Mouse (Mus musculus) hindbrain, embryonic 14.5 days (tissue): ENCODE data around the gene Unc50. TPM values are rescaled to one million over a fixed set of nuclear protein-coding genes. Genes with fewer than 3 reads are reported as not detected.

Source experiments
- ATAC-seq: fragments of 200-750 bp; cut with Nextera tagmentation; 2 replicates; pipeline ENCODE4 v1.8.0; 2017; ENCODE audit warnings: moderate number of reproducible peaks, mild to moderate bottlenecking, moderate TSS enrichment, moderate library complexity; ENCODE audit not compliant: low FRiP score
- DNase-seq: peaks from one replicate; pipeline ENCODE4 v3.0.0-alpha.2; 2015; ENCODE audit warnings: low spot score
- H3K27ac ChIP-seq: fragments of 300-500 bp; sonication (generic); 2 replicates; pipeline ENCODE4 v1.5.1; 2014; ENCODE audit warnings: mild to moderate bottlenecking, moderate library complexity
- H3K27me3 ChIP-seq: fragments of 300-500 bp; sonication (generic); 2 replicates; pipeline ENCODE4 v1.6.1; 2014; ENCODE audit warnings: mild to moderate bottlenecking, low read length, mixed read lengths; ENCODE audit not compliant: control insufficient read depth, insufficient read depth
- H3K36me3 ChIP-seq: fragments of 300-500 bp; sonication (generic); replicated peaks from 2 replicates; pipeline ENCODE4 v1.6.1; 2014; ENCODE audit not compliant: control insufficient read depth, insufficient read depth
- H3K4me1 ChIP-seq: fragments of 300-500 bp; sonication (generic); replicated peaks from 2 replicates; pipeline ENCODE4 v1.6.1; 2014; ENCODE audit warnings: antibody characterized with exemption, low read length, mixed read lengths; ENCODE audit not compliant: control insufficient read depth, insufficient read depth
- H3K4me2 ChIP-seq: fragments of 300-500 bp; sonication (generic); replicated peaks from 2 replicates; pipeline ENCODE4 v1.6.1; 2014; ENCODE audit warnings: mild to moderate bottlenecking, moderate library complexity
- H3K4me3 ChIP-seq: fragments of 300-500 bp; sonication (generic); replicated peaks from 2 replicates; pipeline ENCODE4 v1.5.1; 2014; ENCODE audit warnings: mild to moderate bottlenecking, low read length
- H3K9ac ChIP-seq: fragments of 300-500 bp; sonication (generic); 2 replicates; pipeline ENCODE4 v1.6.1; 2014
- H3K9me3 ChIP-seq: fragments of 300-500 bp; sonication (generic); 2 replicates; pipeline ENCODE4 v1.6.1; 2016; ENCODE audit warnings: low read length; ENCODE audit not compliant: control insufficient read depth
- WGBS: fragments of 180-500 bp; shearing (Covaris S2); extraction: QIAGEN DNeasy Blood & Tissue Kit; methylation state at CpG from one replicate; pipeline ENCODE4 v1.1.7; 2014; 5-methylcytosine and 5-hydroxymethylcytosine counted together
- polyA plus RNA-seq: library from polyadenylated mRNA; unstranded; fragments of >200 nt; fragmentation: Nextera tagmentation; extraction: Ambion mirVana; gene quantifications from 2 replicates; pipeline ENCODE4 v1.2.1, GENCODE M21; 2014

The Unc50 gene
- polyA plus RNA-seq, 1 experiment from 2014 or later: 126 TPM

DNA sequence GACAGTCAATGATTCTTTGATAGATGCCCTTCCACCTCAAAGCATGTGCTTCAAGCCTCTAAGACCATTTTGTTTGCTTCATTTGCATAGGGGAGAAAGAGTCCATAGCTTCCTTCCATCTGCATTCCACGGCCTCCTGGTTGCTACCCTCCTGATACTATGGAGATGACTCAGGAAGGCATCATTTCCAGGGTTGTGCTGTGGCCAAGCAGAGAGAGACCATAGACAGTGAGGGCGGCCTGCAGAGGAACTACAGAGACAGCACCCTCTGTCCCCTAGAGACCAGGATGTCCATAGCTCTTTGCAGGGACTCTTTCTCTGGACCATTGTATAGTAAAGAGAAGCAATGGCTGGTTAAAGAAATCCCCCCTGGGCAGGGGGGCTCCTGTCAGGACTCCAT is 24.8 kb upstream of the Unc50 start:
- no peaks in the 10 kb centered on the region for H3K4me1 ChIP-seq
- ATAC-seq: no peak; the same call in 1 of the 2 replicates
- no peaks in the 10 kb centered on the region for H3K9me3 ChIP-seq
- no peak overlapping the region for H3K27ac ChIP-seq
- H3K9ac ChIP-seq: no peak overlapping the region
- 72% methylated on average over 2 of the region's 2 CpGs for WGBS
- no peak for DNase-seq
- H3K4me2 ChIP-seq: no peak overlapping the region
- no peaks in the 10 kb centered on the region for H3K27me3 ChIP-seq
- H3K4me3 ChIP-seq: no peak overlapping the region
- H3K36me3 ChIP-seq: peaks cover 54% of the 10 kb centered on the region

DNA sequence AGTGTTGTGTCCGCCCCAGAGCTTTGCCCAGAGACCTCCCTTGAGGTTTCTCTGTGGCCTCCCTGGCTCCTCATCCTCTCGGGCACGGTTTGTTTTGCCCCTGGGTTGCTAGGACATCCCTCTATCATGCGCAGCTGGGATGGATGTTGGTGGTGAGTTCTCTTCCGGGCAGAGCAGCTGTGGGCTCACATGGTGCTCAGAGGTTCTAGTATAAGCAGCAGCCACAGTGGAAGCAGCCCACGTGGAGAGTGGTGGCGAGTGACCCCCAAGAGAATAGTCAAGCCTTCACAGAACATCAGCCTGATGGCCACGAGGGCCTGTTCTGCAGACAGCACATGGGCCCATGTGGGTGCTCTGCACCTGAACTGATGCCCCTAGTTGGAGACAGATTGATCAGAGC is 22.7 kb upstream of the Unc50 start:
- ATAC-seq (no peak), DNase-seq (no peak)
- Histone ChIP-seq H3K27me3 (no peaks in the 10 kb centered on the region), H3K36me3 (peaks cover 43% of the 10 kb centered on the region), H3K4me3 (no peak overlapping the region), H3K9ac (no peak overlapping the region), H3K27ac (no peak overlapping the region), H3K9me3 (no peaks in the 10 kb centered on the region), H3K4me2 (no peak overlapping the region), H3K4me1 (no peaks in the 10 kb centered on the region)
- 84% methylated on average over 8 of the region's 8 CpGs for WGBS

DNA sequence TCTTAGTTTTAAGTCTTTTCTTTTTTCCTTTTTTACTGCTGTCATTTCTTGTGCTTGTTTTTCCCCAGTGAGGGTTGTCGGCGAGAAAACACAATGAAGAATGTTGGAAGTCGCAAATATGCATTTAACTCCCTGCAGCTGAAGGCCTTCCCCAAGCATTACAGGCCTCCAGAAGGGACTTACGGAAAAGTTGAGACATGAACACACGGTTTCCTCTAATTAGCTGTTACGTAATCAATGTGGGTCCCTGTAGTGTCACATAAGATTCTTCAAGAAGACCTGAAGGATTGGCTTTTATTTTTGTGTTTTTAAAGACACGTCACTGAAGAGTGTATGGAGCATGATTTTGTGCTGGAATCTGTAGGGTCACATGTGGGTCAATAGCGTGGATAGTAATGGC is 21.9 kb upstream of the Unc50 start:
- ATAC-seq (no peak), DNase-seq (no peak)
- WGBS: 90% methylated on average over 8 of the region's 8 CpGs
- no peaks in the 10 kb centered on the region for H3K4me1 ChIP-seq
- H3K4me2 ChIP-seq: no peak overlapping the region
- no peaks in the 10 kb centered on the region for H3K27me3 ChIP-seq
- no peak overlapping the region for H3K9ac ChIP-seq
- peaks cover 39% of the 10 kb centered on the region for H3K36me3 ChIP-seq
- H3K27ac ChIP-seq: no peak overlapping the region
- H3K4me3 ChIP-seq: no peak overlapping the region
- no peaks in the 10 kb centered on the region for H3K9me3 ChIP-seq

DNA sequence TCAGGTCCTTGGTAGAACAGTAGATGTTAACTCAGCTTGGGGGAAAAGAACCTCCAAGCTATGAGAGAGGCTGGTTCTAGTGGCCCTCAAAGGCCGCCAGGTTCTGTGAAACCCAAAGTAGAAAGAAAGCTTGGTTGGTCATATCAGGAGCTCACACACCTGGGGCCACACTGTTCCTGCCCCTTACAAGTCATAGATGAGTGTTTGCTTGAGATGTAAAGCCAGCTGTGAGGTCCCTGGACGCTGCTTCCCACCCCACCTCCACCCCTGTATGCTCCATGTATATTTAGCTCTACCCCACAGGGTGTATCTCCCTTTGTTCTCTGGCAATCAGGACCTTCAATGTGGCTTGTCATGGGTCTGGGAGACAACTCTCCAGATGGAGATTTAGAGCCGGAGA is 21.3 kb upstream of the Unc50 start:
- no peak overlapping the region for H3K9ac ChIP-seq
- H3K27me3 ChIP-seq: no peaks in the 10 kb centered on the region
- WGBS: 78% methylated on average over 3 of the region's 3 CpGs
- ATAC-seq (no peak), DNase-seq (no peak)
- H3K4me2 ChIP-seq: no peak overlapping the region
- H3K27ac ChIP-seq: no peak overlapping the region
- no peaks in the 10 kb centered on the region for H3K4me1 ChIP-seq
- peaks cover 33% of the 10 kb centered on the region for H3K36me3 ChIP-seq
- H3K4me3 ChIP-seq: no peak overlapping the region
- no peaks in the 10 kb centered on the region for H3K9me3 ChIP-seq

DNA sequence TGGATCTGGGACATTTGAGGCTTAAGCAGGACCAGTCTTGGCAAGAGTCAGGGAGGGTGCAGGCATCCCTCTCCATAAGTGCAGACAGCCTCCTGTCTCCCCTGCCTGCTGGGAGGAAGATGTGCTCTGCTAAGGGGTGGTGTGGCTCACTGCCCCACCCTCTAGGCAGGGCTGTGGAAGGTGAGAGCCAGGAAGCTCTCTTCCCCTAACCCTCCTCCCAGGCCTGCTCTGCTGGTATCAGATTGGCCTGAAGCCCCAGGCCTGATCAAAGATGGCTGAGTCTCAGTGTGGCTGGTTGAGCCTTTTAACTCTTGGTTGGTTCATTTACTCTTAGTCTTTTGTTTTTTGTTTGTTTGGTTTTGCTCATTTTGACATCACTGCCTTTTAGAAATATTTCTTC is 20.3 kb upstream of the Unc50 start:
- Histone ChIP-seq H3K27me3 (no peaks in the 10 kb centered on the region), H3K9ac (no peak overlapping the region), H3K4me1 (no peaks in the 10 kb centered on the region), H3K27ac (no peak overlapping the region), H3K4me2 (no peak overlapping the region), H3K36me3 (peaks cover 29% of the 10 kb centered on the region), H3K4me3 (no peak overlapping the region), H3K9me3 (no peaks in the 10 kb centered on the region)
- DNase-seq (no peak), ATAC-seq (no peak)

DNA sequence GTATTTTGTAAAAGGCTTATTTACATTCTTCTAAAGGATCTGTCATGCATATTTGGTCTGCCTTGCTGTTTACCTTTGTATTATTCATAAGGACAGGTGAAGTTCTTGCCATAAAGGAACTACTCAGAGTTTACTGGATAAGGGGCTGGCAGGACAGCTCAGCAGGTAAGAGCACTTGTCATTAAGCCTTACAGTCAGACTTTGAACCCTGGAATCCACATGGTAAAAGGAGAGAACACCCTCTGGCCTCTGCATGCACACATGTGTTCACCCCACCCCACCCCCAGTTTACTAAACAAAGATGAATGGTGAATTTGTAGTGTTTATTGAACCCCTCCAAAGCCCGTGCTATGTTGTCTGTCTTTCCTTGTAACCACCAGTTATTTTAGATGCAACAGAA is 14.5 kb upstream of the Unc50 start:
- Histone ChIP-seq H3K27me3 (no peaks in the 10 kb centered on the region), H3K9ac (no peak overlapping the region), H3K36me3 (peaks cover 37% of the 10 kb centered on the region), H3K4me1 (no peaks in the 10 kb centered on the region), H3K9me3 (no peaks in the 10 kb centered on the region), H3K4me3 (no peak overlapping the region), H3K4me2 (no peak overlapping the region), H3K27ac (no peak overlapping the region)
- ATAC-seq: no peak
- WGBS: 96% methylated on average over 1 of the region's 1 CpGs
- no peak for DNase-seq

DNA sequence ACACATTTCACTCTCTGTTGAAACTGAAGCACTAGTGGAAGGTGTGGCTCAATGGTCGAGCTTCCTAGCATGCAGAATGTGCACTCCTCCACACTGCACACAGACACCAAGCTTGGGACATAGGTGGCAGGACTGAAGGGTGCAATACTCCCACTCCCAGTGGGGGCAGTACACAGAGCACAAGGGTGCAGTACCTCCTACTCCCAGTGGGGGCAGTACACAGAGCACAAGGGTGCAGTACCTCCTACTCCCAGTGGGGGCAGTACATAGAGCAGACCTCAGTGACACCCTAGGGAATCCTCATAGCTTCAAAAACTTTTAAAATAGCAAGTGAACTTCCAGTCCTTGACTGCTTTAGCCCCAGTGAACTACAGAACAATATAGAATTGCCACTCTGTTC is 10.5 kb upstream of the Unc50 start:
- Histone ChIP-seq H3K9ac (no peak overlapping the region), H3K9me3 (peaks cover 7% of the 10 kb centered on the region; the same call in 1 of the 2 replicates), H3K27ac (no peak overlapping the region), H3K36me3 (peaks cover 52% of the 10 kb centered on the region), H3K4me3 (no peak overlapping the region), H3K4me1 (no peaks in the 10 kb centered on the region), H3K4me2 (no peak overlapping the region), H3K27me3 (no peaks in the 10 kb centered on the region)
- DNase-seq (no peak), ATAC-seq (no peak)
- WGBS: 97% methylated on average over 1 of the region's 1 CpGs

DNA sequence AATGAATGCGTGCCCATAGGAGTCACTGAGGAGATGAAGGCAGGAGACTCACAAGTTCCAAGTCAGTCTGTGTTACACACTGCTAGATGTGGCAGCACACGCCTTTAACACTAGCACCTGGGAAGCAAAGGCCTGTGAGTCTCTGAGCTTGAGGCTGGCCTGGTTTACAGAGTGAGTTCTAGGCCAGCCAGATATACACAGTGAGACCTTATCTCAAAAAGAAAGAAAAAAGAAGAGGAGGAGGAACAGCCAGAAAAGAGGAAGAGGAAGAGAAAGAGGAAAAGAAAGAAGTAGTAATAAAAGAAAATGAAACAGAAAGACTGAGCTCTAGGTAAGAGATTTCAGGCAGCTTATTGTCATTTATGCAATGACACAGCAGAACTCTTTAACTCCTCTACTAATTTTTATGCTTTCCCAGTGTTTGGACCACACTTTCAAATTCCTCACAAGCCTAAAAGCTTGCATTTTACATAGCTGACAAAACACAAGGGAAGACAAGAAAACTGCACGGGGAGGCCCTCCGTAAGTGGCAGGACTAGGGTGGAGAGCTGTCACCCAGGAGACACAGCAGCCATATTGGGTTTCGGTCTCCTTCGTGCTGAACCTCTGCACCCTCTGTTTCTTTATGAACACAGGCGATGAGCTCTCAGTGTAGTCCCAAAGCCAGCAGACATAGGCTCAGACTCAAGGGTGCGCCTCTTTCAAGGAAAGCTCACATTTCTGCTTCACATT is 2.6 kb upstream of the Unc50 start:
- peaks cover 36% of the 10 kb centered on the region for H3K36me3 ChIP-seq
- no peak overlapping the region for H3K27ac ChIP-seq
- peaks cover 22% of the 10 kb centered on the region for H3K4me1 ChIP-seq
- ATAC-seq (no peak), DNase-seq (no peak)
- H3K9ac ChIP-seq: no peak overlapping the region
- WGBS: 95% methylated on average over 8 of the region's 8 CpGs
- peaks cover 8% of the 10 kb centered on the region; the same call in 1 of the 2 replicates for H3K9me3 ChIP-seq
- H3K27me3 ChIP-seq: no peaks in the 10 kb centered on the region
- no peak overlapping the region for H3K4me2 ChIP-seq
- no peak overlapping the region for H3K4me3 ChIP-seq

DNA sequence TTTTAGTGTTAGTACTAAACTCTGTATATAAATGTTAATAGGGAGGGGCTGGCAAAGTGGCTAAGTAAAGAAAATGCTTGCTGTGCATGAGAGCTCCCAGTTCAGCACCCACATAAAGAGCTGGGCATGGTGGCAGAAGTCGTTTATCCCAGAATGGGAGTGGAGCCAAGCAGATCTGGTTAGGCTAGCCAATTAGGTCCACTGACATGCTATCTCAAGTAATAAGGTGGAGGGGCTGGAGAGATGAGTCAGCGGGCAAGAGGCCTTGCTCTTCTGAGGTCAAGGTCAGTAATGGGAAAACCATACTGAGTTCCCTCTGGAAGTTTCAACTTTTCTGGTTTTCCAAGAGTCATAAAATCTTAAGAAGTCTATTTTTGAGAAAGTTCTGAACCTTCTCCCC is 1.0 kb upstream of the Unc50 start:
- H3K4me3 ChIP-seq: peak overlapping the region; percentile 83
- no peaks in the 10 kb centered on the region for H3K27me3 ChIP-seq
- H3K36me3 ChIP-seq: peaks cover 45% of the 10 kb centered on the region
- H3K9me3 ChIP-seq: peaks cover 6% of the 10 kb centered on the region; the same call in 1 of the 2 replicates
- peaks cover 22% of the 10 kb centered on the region for H3K4me1 ChIP-seq
- 80% methylated on average over 2 of the region's 2 CpGs for WGBS
- no peak overlapping the region for H3K27ac ChIP-seq
- H3K4me2 ChIP-seq: peak overlapping the region; percentile 73
- DNase-seq (no peak), ATAC-seq (no peak)
- H3K9ac ChIP-seq: peak overlapping the region; percentile 87; the same call in 1 of the 2 replicates
